Mouse (Mus musculus) midbrain, embryonic 16.5 days (tissue): ENCODE results near the gene Mphosph9. TPM values are rescaled to one million over a fixed set of nuclear protein-coding genes. Genes with fewer than 3 reads are reported as not detected.
"Not testable (repeated sequence)": the region's sequence is repeated elsewhere in the genome, so short reads cannot be mapped to it uniquely, and the experiment has no call there.

ENCODE experiments used
- ATAC-seq: fragments of 200-750 bp; cut with Nextera tagmentation; 2 replicates; pipeline ENCODE4 v1.8.0; 2017; ENCODE audit warnings: moderate TSS enrichment
- H3K27ac ChIP-seq: fragments of 300-500 bp; sonication (generic); 2 replicates; pipeline ENCODE4 v1.5.1; 2014; ENCODE audit warnings: mild to moderate bottlenecking, low read length, mixed read lengths
- H3K27me3 ChIP-seq: fragments of 300-500 bp; sonication (generic); 2 replicates; pipeline ENCODE4 v1.6.1; 2014; ENCODE audit warnings: low read depth, low read length, mixed read lengths; ENCODE audit not compliant: control insufficient read depth, insufficient read depth
- H3K36me3 ChIP-seq: fragments of 300-500 bp; sonication (generic); 2 replicates; pipeline ENCODE4 v1.6.1; 2014; ENCODE audit warnings: mild to moderate bottlenecking, low read length, moderate library complexity, mixed read lengths; ENCODE audit not compliant: control insufficient read depth, insufficient read depth
- H3K4me1 ChIP-seq: fragments of 300-500 bp; sonication (generic); 2 replicates; pipeline ENCODE4 v1.6.1; 2014; ENCODE audit warnings: mild to moderate bottlenecking, low read length, mixed read lengths; ENCODE audit not compliant: control insufficient read depth, insufficient read depth
- H3K4me2 ChIP-seq: fragments of 300-500 bp; sonication (generic); 2 replicates; pipeline ENCODE4 v1.6.1; 2014; ENCODE audit warnings: mild to moderate bottlenecking, low read length, mixed read lengths
- H3K4me3 ChIP-seq: fragments of 300-500 bp; sonication (generic); 2 replicates; pipeline ENCODE4 v1.5.1; 2014; ENCODE audit warnings: low read depth, mild to moderate bottlenecking, low read length, moderate library complexity, mixed read lengths
- H3K9ac ChIP-seq: fragments of 300-500 bp; sonication (generic); 2 replicates; pipeline ENCODE4 v1.6.1; 2014; ENCODE audit warnings: low read depth, low read length, mixed read lengths
- H3K9me3 ChIP-seq: fragments of 300-500 bp; sonication (generic); replicated peaks from 2 replicates; pipeline ENCODE4 v1.6.1; 2014; ENCODE audit warnings: mild to moderate bottlenecking, low read length, mixed read lengths; ENCODE audit not compliant: control insufficient read depth, poor library complexity, severe bottlenecking
- WGBS: fragments of 180-500 bp; shearing (Covaris S2); extraction: QIAGEN DNeasy Blood & Tissue Kit; methylation state at CpG from one replicate; pipeline ENCODE4 v1.1.7; 2014; 5-methylcytosine and 5-hydroxymethylcytosine counted together
- polyA plus RNA-seq: library from polyadenylated mRNA; unstranded; fragments of >200 nt; fragmentation: Nextera tagmentation; extraction: Ambion mirVana; gene quantifications from 2 replicates; pipeline ENCODE4 v1.2.1, GENCODE M21; 2015

Mphosph9 gene
- polyA plus RNA-seq, 1 experiment from 2014 or later = 9.3 TPM

DNA sequence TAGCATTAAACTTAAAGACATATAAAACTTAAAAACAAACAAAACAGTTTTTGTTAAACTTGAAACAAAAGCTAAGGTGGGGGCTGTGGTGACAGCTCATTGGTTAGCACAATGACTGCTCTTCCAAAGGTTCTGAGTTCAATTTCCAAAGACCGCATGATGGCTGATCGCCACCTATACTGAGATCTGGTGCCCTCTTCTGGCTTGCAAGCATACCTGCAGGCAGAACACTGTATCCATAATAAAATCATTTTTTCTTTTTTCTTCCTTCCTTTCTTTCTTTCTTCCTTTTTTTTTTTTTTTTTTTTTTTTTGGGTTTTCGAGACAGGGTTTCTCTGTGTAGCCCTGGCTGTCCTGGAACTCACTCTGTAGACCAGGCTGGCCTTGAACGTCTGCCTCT lies 28.5 kb downstream of the Mphosph9 start:
- H3K4me1 ChIP-seq, H3K4me2 ChIP-seq, H3K4me3 ChIP-seq, H3K9ac ChIP-seq, H3K27ac ChIP-seq, H3K27me3 ChIP-seq, H3K9me3 ChIP-seq, ATAC-seq: not testable (repeated sequence)
- H3K36me3 ChIP-seq = peaks cover 28% of the 10 kb centered on the region
- 57% methylated on average over 3 of the region's 4 CpGs for WGBS

- Histone ChIP-seq H3K4me1 (no peaks in the 10 kb centered on the region), H3K27ac (no peak overlapping the region), H3K36me3 (peaks cover 20% of the 10 kb centered on the region), H3K4me3 (no peak overlapping the region), H3K9me3 (no peaks in the 10 kb centered on the region), H3K27me3 (no peaks in the 10 kb centered on the region), H3K9ac (no peak overlapping the region), H3K4me2 (no peak overlapping the region)
- WGBS = 88% methylated on average over 4 of the region's 4 CpGs
- no peak for ATAC-seq
Measured at GRCm38 (mm10) chr5:124296475-124296874, 31.3 kb downstream of the Mphosph9 start.

DNA sequence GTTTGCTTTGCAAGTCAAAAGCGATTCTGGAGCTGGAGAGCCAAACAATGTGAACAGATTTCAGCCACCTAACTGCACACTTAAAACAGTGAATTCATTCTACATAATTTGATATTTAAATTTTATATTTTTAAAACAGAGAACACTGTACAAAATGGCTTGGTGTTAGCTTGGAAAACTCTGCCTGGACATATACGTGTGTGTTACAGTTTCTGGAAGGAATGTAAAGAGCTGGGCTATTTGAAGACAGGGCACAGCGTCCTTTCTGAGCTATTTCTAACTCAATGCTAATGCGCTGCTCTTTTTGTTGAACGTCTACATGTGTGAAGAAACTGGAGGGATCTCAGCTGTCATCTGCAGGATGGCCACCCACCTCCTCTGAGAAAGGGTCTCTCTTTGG lies 33.8 kb downstream of the Mphosph9 start:
- H3K27me3 ChIP-seq = no peaks in the 10 kb centered on the region
- H3K4me2 ChIP-seq = no peak overlapping the region
- H3K27ac ChIP-seq = no peak overlapping the region
- peaks cover 30% of the 10 kb centered on the region for H3K36me3 ChIP-seq
- WGBS = 96% methylated on average over 5 of the region's 5 CpGs
- ATAC-seq = no peak
- H3K4me1 ChIP-seq = no peaks in the 10 kb centered on the region
- no peak overlapping the region for H3K9ac ChIP-seq
- no peak overlapping the region for H3K4me3 ChIP-seq
- no peaks in the 10 kb centered on the region for H3K9me3 ChIP-seq

- Histone ChIP-seq H3K4me2 (no peak overlapping the region), H3K36me3 (peaks cover 19% of the 10 kb centered on the region), H3K9ac (no peak overlapping the region), H3K4me3 (no peak overlapping the region), H3K27ac (no peak overlapping the region), H3K9me3 (no peaks in the 10 kb centered on the region; the same call in 1 of the 2 replicates), H3K4me1 (no peaks in the 10 kb centered on the region), H3K27me3 (no peaks in the 10 kb centered on the region)
- ATAC-seq = no peak
- WGBS = 93% methylated on average over 4 of the region's 4 CpGs
Measured at GRCm38 (mm10) chr5:124290216-124290615, 37.6 kb downstream of the Mphosph9 start.

DNA sequence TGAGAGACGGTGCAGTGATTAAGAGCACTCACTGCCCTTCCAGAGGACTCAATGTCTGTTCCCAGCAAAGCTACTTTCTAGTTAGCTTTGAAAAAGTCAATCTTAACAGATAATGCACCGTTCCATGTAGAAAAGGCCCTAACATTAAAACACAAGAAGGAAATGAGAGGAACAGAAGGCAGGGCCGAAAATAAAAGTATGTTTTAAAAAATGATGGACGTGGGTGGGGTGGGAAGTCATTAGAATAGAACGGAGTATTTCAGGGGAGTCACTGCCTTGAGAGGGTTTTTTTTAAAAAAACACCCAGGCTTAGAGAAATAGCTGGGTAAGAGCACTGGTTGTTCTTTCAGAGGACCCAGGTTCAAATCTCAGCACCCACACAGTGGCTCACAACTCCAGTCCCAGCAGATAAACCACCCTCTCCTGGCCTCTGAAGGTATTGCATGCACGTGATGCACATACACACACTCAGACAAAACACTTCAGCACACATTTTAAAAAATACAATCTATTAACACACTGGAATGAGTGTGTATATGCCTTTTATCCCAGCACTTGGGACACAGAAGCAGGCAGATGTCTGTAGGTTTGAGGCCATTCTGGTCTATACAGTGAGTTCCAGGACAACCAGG lies 40.0 kb downstream of the Mphosph9 start:
- Histone ChIP-seq H3K27me3 (no peaks in the 10 kb centered on the region), H3K4me1 (no peaks in the 10 kb centered on the region), H3K9me3 (no peaks in the 10 kb centered on the region; the same call in 1 of the 2 replicates), H3K27ac (no peak overlapping the region), H3K36me3 (peaks cover 20% of the 10 kb centered on the region), H3K4me3 (no peak overlapping the region), H3K4me2 (no peak overlapping the region), H3K9ac (no peak overlapping the region)
- ATAC-seq = no peak
- 96% methylated on average over 6 of the region's 6 CpGs for WGBS

DNA sequence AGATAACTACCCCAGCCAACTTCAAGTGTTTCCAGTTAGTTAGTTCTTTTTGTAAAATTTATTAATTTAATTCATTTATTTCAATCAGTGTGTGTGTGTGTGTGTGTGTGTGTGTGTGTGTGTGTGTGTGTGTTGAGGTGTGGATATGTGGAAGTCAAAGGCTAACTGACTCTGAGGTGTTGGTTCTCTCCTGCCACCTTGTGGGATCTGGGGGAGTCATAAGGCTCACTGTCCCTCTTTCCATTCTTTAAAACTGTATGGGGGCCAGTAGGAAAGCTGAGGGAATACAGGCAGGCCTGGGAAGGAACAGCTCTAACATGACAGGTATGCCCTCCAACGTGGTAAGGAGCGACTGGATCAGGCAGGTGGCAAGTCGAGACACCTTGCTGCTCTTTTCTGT lies 43.4 kb downstream of the Mphosph9 start:
- H3K4me2 ChIP-seq = no peak overlapping the region
- no peaks in the 10 kb centered on the region for H3K27me3 ChIP-seq
- H3K4me1 ChIP-seq = no peaks in the 10 kb centered on the region
- WGBS = 84% methylated on average over 3 of the region's 3 CpGs
- H3K4me3 ChIP-seq = no peak overlapping the region
- no peak for ATAC-seq
- no peak overlapping the region for H3K9ac ChIP-seq
- H3K27ac ChIP-seq = no peak overlapping the region
- peaks cover 19% of the 10 kb centered on the region for H3K36me3 ChIP-seq
- H3K9me3 ChIP-seq = no peaks in the 10 kb centered on the region; the same call in 1 of the 2 replicates

DNA sequence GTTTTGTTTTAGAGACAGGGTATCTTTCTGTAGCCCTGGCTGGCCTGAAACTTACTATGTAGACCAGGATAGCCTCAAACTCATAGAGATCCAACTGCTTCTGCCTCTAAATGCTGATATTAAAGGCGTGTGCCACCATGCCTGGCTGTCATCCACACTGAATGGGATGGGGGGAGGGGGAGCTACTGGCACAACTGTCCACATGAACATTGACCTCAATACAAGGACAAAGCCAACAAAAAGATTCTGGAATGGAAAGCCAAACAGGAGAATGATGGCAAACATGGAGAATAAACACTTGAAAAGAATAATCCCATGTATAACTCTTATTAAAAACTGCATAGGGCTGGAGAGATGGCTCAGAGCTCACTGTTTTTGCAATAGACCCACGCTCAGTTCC lies 44.9 kb downstream of the Mphosph9 start:
- Histone ChIP-seq H3K27me3 (no peaks in the 10 kb centered on the region), H3K4me1 (no peaks in the 10 kb centered on the region), H3K27ac (no peak overlapping the region), H3K36me3 (peaks cover 16% of the 10 kb centered on the region; the same call in 1 of the 2 replicates), H3K4me2 (no peak overlapping the region), H3K9me3 (no peaks in the 10 kb centered on the region), H3K9ac (no peak overlapping the region), H3K4me3 (no peak overlapping the region)
- 82% methylated on average over 2 of the region's 2 CpGs for WGBS
- ATAC-seq = no peak

- WGBS = 78% methylated on average over 5 of the region's 5 CpGs
- Histone ChIP-seq H3K27ac (no peak overlapping the region), H3K4me2 (no peak overlapping the region), H3K4me1 (0 out of 2 replicates have a peak, but pooled peaks cover 3% of the 10 kb centered on the region), H3K9ac (no peak overlapping the region), H3K27me3 (no peaks in the 10 kb centered on the region), H3K4me3 (no peak overlapping the region), H3K36me3 (peaks cover 5% of the 10 kb centered on the region; the same call in 1 of the 2 replicates), H3K9me3 (no peaks in the 10 kb centered on the region)
- no peak for ATAC-seq
Measured at GRCm38 (mm10) chr5:124270226-124270625, 57.5 kb downstream of the Mphosph9 start.

DNA sequence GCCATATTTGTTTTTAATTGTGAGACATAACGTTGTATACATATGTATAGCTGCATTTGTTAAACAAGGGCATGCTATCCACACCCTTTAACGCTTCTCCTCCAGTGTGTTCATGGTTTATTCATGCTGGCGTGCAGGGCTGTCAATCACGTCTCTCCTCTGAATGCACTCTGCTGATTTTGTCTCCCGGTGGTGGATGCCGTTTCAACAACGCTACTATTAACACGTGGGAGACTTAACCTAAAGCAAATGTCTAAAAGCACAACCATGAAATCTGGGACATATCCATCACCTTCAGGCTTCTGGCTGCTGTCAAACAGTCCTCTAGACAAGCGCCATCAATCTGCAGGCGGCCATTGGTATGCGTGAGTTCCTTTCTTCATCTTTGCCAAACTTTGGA lies 58.1 kb downstream of the Mphosph9 start:
- Histone ChIP-seq H3K9ac (no peak overlapping the region), H3K27ac (no peak overlapping the region), H3K4me2 (no peak overlapping the region), H3K27me3 (no peaks in the 10 kb centered on the region), H3K9me3 (no peaks in the 10 kb centered on the region), H3K4me3 (no peak overlapping the region), H3K4me1 (0 out of 2 replicates have a peak, but pooled peaks cover 3% of the 10 kb centered on the region), H3K36me3 (peaks cover 5% of the 10 kb centered on the region; the same call in 1 of the 2 replicates)
- ATAC-seq = no peak; the same call in 1 of the 2 replicates
- WGBS = 25% methylated on average over 11 of the region's 11 CpGs
